Mouse (Mus musculus): ENCODE measurements around the gene Gm20671. TPM values are rescaled to one million over a fixed set of nuclear protein-coding genes. Genes with fewer than 3 reads are reported as not detected.
A peak's percentile ranks its signal among the peaks of the same experiment; 100 is the strongest.

Gm20671 gene
- polyA plus RNA-seq, 1 experiment from 2014 or later: not detected

DNA sequence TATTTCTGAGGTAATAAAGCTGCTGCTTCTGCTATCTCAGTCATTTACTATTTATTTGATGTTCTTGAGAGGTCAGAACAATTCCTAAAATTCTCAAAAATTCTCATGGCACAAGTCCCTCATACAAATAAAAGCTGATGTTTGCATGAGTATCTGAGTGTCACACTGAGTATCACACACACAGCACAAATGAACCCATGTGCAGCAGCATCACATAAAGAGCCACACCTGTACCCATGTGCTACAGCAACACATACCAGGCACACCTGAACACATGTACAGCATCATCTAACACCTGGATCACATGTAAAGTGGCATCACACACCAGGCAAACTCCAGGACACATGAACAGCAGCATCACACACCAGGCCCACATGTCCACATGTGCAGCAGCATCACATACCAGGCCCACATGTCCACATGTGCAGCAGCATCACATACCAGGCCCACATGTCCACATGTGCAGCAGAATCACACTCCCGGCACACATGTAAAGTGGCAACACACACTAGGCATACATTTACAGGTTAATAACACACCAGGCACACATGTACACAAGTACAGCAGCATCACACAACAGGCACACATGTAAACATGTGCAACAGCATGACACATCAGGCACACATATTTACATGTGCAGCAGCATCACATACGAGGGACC, 113.7 kb downstream of the Gm20671 start:
- H3K4me2 ChIP-seq: peak overlapping the region; percentile 85
- peak overlapping the region; percentile 69 for H3K4me3 ChIP-seq
- no peaks in the 10 kb centered on the region for H3K9me3 ChIP-seq (replicated peaks)
- no peaks in the 10 kb centered on the region for H3K27me3 ChIP-seq (replicated peaks)
- peak overlapping the region; percentile 84 for H3K27ac ChIP-seq (ENCODE audit: poor library complexity, severe bottlenecking)
- peaks cover 10% of the 10 kb centered on the region; the same call in 1 of the 2 replicates for H3K4me1 ChIP-seq (replicated peaks)
- ATAC-seq (ENCODE audit: insufficient number of reproducible peaks, low FRiP score): peak; percentile 4; the same call in 1 of the 2 replicates
- H3K36me3 ChIP-seq: no peaks in the 10 kb centered on the region
- WGBS: 35% methylated on average over 2 of the region's 2 CpGs
- H3K9ac ChIP-seq: peak overlapping the region; percentile 74

DNA sequence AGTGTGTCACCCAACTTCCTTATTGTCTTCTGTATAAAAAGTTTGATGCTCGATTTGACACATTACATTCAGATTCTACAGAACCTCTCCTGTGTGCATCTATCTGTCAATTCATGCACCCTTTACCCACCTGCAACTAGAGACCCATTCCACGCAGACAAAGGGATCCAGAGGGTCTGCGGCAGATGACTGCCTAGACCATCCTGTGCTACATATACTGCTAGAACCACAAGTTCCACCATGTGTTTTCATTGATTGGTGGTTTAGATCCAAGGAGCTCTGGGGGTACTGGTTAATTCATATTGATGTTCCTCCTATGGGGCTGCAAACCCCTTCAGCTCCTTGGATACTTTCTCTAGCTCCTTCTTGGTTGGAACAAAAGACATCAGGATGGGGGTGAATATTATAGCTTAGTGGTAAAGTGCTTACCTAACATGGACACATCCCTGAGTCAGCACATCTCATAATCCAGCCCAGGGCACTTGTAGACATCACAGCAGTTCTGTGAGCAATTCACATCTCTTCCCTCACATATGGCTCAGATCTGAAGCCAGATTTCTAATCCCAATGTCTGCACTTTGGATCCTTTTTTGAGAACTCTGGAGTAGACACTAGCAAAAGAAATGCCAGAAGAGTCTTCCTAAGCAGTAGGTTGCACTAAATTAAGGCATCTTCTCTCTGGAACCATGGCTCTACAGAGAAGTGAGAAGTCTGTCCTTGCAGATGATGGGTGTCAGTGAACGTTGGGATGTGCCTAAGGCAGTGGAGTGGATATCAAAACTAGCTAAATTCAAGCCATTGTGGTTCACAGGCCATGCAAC, 114.5 kb downstream of the Gm20671 start:
- no peaks in the 10 kb centered on the region for H3K36me3 ChIP-seq
- no peaks in the 10 kb centered on the region for H3K9me3 ChIP-seq (replicated peaks)
- 66% methylated on average over 4 of the region's 4 CpGs for WGBS
- H3K27me3 ChIP-seq (replicated peaks): no peaks in the 10 kb centered on the region
- H3K27ac ChIP-seq (ENCODE audit: poor library complexity, severe bottlenecking): no peak overlapping the region
- H3K4me1 ChIP-seq (replicated peaks): peaks cover 10% of the 10 kb centered on the region; the same call in 1 of the 2 replicates
- no peak overlapping the region for H3K4me3 ChIP-seq
- H3K9ac ChIP-seq: no peak overlapping the region
- no peak overlapping the region for H3K4me2 ChIP-seq
- ATAC-seq (ENCODE audit: insufficient number of reproducible peaks, low FRiP score): no peak

DNA sequence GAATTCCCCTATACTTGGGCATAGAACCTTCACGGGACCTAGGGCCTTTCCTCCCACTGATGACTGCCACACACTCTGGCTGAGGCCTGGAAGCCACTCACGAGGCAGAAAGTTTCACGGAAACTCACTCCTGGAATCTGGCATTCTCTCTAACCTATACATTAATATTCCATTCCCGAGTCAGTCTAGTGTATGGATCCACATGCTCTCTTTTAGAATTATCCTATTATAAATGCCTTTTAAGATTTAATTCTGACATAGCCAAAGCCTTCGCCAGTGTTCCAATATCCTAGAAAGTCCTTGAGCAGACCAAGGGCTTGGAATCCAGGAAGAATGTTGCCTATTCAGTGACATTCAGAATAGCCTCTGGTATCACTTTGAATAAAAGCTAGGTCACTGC, 115.4 kb downstream of the Gm20671 start:
- Histone ChIP-seq H3K36me3 (no peaks in the 10 kb centered on the region), H3K27ac (ENCODE audit: poor library complexity, severe bottlenecking) (no peak overlapping the region), H3K9ac (no peak overlapping the region), H3K4me1 (replicated peaks) (peaks cover 10% of the 10 kb centered on the region; the same call in 1 of the 2 replicates), H3K27me3 (replicated peaks) (no peaks in the 10 kb centered on the region), H3K4me3 (no peak overlapping the region), H3K4me2 (no peak overlapping the region), H3K9me3 (replicated peaks) (no peaks in the 10 kb centered on the region)
- ATAC-seq (ENCODE audit: insufficient number of reproducible peaks, low FRiP score): no peak
- WGBS: 65% methylated on average over 5 of the region's 5 CpGs

DNA sequence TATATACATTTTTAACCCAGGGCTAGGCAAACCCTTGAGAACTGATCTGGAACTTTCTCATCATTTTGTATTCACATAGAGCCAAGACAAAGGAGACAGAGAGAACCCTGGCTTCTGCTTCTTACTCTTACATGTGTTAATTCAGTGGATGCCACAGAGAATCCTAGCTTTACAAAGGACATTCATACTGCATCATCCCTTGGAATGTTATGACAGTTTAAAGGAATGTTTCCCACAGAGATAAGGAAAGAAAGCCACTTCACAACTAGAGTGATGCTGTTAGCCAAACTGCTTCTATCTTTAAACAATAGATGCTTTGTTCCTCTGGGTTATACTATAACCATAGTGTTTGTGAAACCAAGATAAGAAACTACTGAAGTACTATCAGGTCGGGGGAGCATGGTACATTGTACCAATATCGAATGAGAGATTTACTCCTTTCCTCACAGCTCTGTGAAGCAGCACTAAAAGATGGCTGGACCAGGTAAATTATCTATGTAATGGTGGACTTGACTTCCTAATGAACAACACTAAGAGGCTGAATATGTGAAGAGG, 120.6 kb downstream of the Gm20671 start:
- H3K27me3 ChIP-seq (replicated peaks): no peaks in the 10 kb centered on the region
- peaks cover 3% of the 10 kb centered on the region; the same call in 1 of the 2 replicates for H3K4me1 ChIP-seq (replicated peaks)
- ATAC-seq (ENCODE audit: insufficient number of reproducible peaks, low FRiP score): no peak
- no peaks in the 10 kb centered on the region for H3K36me3 ChIP-seq
- 56% methylated on average over 2 of the region's 2 CpGs for WGBS
- H3K4me2 ChIP-seq: no peak overlapping the region
- no peak overlapping the region for H3K4me3 ChIP-seq
- no peaks in the 10 kb centered on the region for H3K9me3 ChIP-seq (replicated peaks)
- H3K9ac ChIP-seq: no peak overlapping the region
- H3K27ac ChIP-seq (ENCODE audit: poor library complexity, severe bottlenecking): no peak overlapping the region

DNA sequence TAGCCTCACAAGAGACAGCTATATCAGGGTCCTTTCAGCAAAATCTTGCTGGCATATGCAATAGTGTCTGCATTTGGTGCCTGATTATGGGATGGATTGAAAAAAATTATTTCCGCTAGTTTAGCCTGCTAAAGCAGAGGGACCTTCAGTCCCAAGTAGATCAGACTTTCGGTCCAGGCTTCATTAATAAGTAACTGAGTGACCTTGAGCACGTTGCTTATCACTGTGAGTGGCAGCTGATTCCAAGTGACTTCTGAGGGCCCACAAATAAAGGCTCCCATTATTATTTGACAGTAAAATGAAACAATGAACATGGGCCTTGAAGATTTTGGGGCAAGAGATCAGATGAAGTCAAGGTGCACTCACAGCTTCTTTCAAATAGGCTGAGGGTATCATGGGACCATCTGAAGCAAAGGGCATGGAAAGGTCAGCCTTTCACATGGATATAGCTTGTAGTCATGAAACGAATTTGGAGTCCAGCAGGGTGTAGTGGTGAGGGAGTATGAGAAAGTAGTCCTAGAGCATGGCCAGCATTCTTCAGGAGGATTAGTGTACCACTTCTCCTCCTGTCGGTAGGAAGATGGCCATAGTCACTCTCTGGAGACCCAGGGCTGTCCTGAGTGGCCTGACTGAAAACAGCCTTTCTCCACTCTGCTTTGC, 129.6 kb downstream of the Gm20671 start:
- Histone ChIP-seq H3K27me3 (replicated peaks) (no peaks in the 10 kb centered on the region), H3K27ac (ENCODE audit: poor library complexity, severe bottlenecking) (no peak overlapping the region), H3K4me2 (no peak overlapping the region), H3K9ac (no peak overlapping the region), H3K9me3 (replicated peaks) (no peaks in the 10 kb centered on the region), H3K4me3 (no peak overlapping the region), H3K36me3 (no peaks in the 10 kb centered on the region), H3K4me1 (replicated peaks) (peaks cover 3% of the 10 kb centered on the region; the same call in 1 of the 2 replicates)
- WGBS: 73% methylated on average over 5 of the region's 5 CpGs
- no peak for ATAC-seq (ENCODE audit: insufficient number of reproducible peaks, low FRiP score)

DNA sequence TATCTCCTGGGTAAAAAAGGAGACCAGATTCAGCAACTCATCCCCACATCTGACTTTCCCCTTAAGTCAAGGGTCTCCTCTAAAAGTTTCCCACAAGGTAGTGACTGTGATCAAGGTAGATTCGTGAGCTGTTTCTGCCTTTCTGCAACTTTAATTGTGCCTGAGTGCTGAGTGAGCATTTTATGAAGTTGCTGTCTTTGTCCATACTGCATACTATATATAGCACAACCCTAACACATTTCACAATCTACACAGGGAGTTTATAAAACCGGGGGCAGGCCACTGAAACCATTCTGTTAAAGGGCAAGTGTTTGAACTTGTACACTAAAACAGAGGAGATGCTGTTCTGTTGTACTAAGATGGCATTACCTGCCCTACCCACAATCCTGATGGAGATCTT, 133.5 kb downstream of the Gm20671 start:
- Histone ChIP-seq H3K4me2 (no peak overlapping the region), H3K36me3 (no peaks in the 10 kb centered on the region; the same call in 1 of the 2 replicates), H3K4me1 (replicated peaks) (peaks cover 3% of the 10 kb centered on the region; the same call in 1 of the 2 replicates), H3K4me3 (no peak overlapping the region), H3K27ac (ENCODE audit: poor library complexity, severe bottlenecking) (no peak overlapping the region), H3K9ac (no peak overlapping the region), H3K9me3 (replicated peaks) (no peaks in the 10 kb centered on the region), H3K27me3 (replicated peaks) (no peaks in the 10 kb centered on the region)
- no peak for ATAC-seq (ENCODE audit: insufficient number of reproducible peaks, low FRiP score)
- 46% methylated on average over 2 of the region's 2 CpGs for WGBS

Other genes with a start within 250 kb of the Gm20671 start
- 32.0 and 33.3 TPM in 2 replicates for gene Yes1, start 215.9 kb downstream of the Gm20671 start, polyA plus RNA-seq (2016; fragmentation: Nextera tagmentation; extraction: Ambion mirVana)
- 47.7 and 49.3 TPM in 2 replicates for gene Pisd, start 41.5 kb downstream of the Gm20671 start, polyA plus RNA-seq (2016; fragmentation: Nextera tagmentation; extraction: Ambion mirVana)
- gene Prr14l, start 27.1 kb upstream of the Gm20671 start, polyA plus RNA-seq (2016; fragmentation: Nextera tagmentation; extraction: Ambion mirVana): 11.8 and 18.4 TPM in 2 replicates
- 23.6 and 24.4 TPM in 2 replicates for gene Depdc5, start 36.6 kb upstream of the Gm20671 start, polyA plus RNA-seq (2016; fragmentation: Nextera tagmentation; extraction: Ambion mirVana)
- gene Ywhah, start 191.7 kb upstream of the Gm20671 start, polyA plus RNA-seq (2016; fragmentation: Nextera tagmentation; extraction: Ambion mirVana): 481 and 488 TPM in 2 replicates